Mouse (Mus musculus) thymus, postnatal 14 days (tissue): Measurements from ENCODE around the gene Olfr1274-ps.
"Not testable (repeated sequence)": the region's sequence is repeated elsewhere in the genome, so short reads cannot be mapped to it uniquely, and the experiment has no call there.

Experiments
- DNase-seq: peaks from one replicate; pipeline ENCODE4 v3.0.0; 2021

Gene Olfr1274-ps

DNA sequence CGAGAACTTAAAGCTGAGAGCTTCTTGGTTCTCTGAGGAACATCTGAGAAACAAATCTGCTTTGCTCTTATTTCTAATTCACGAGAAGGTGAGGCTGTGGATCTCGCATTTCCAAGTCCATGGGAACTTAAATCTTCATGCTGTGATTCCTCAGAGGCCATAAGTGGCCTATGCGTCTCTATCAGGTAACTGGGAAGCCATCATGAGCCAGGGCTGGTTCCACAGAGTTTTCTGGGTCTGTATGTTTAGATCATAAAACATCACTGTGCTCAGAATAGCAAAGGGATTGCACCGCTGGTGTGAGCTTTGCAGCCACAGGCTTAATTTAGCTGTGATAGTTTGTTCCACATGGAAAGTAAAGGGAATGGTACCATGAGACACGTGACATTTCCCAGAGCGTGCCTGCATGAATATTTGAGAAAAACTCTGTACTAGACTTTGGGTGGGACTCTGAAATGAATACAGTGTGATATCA lies at the start of gene Olfr1274-ps:
Olfr1274-ps (plus strand) TSS at position 51 of the 475 bp plus-strand sequence.
- DNase-seq = not testable (repeated sequence)

- not testable (repeated sequence) for DNase-seq
Measured at GRCm38 (mm10) chr2:90351047-90351446, 47.4 kb upstream of the Olfr1274-ps start.

- not testable (repeated sequence) for DNase-seq
Measured at GRCm38 (mm10) chr2:90351540-90351939, 46.9 kb upstream of the Olfr1274-ps start.

GRCm38 (mm10) chr2:90359229-90359628 lies 39.3 kb upstream of the Olfr1274-ps start:
- DNase-seq = not testable (repeated sequence)

- not testable (repeated sequence) for DNase-seq
Measured at GRCm38 (mm10) chr2:90360199-90360598, 38.3 kb upstream of the Olfr1274-ps start.

GRCm38 (mm10) chr2:90414110-90414821 lies 15.8 kb downstream of the Olfr1274-ps start:
- not testable (repeated sequence) for DNase-seq

DNA sequence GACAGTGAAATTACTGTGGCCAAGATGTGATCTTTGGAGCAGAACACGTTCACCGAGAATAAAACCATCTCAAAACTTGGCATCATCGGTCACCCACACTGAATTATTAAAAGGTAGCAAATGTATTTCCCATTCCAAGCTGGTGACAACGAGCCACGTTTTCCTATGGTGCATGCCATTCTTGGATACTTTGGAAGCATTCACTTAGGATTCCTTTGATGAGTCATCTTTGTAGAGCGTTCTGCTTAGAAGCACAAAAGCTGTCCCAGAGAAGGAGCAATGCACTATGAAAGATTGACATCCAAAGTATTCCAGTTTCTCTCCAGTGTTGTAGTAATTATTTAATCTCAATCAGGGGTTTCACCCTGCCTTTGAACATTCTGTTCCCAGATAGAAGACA lies 23.8 kb downstream of the Olfr1274-ps start:
- DNase-seq = not testable (repeated sequence)

DNA sequence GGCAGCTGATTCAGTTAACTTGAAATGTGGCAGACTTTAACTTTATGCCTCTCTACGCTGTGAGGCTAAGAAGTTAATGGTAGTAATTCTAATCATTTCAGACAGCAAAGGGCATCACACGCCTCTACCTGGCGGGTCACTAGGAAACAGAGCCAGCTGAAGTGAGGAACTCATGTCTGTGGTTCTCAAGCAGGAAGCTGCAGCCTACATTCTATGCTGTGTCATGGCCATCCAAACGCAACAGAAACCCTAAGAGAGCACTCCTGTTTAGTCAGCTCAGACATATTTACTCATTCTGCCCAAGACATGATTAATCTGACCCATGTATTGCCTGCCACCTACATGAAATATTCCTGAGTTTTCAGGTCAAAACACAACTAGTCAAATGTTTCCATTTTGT lies 26.5 kb downstream of the Olfr1274-ps start:
- not testable (repeated sequence) for DNase-seq

GRCm38 (mm10) chr2:90428988-90429717 lies 30.7 kb downstream of the Olfr1274-ps start:
- DNase-seq = not testable (repeated sequence)

DNA sequence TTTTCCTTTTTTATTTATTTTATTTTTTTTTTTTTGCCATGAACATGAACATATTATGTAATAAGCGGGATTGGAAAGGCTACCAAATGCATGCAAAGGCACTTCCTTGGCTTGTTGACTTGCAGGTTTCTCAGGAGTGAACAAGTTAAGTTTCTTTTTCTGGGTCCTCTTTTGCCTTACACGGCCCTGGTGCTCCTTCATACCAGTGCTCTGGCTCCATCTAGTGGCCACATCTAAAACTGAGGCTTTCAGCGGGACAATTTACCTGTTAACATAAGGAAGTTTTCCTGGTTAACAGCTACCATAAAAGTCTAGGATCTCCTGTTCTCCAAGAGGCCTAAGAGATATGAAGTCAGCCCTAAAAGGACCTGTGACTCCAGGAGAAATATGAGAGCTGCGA lies 31.3 kb downstream of the Olfr1274-ps start:
- not testable (repeated sequence) for DNase-seq

DNA sequence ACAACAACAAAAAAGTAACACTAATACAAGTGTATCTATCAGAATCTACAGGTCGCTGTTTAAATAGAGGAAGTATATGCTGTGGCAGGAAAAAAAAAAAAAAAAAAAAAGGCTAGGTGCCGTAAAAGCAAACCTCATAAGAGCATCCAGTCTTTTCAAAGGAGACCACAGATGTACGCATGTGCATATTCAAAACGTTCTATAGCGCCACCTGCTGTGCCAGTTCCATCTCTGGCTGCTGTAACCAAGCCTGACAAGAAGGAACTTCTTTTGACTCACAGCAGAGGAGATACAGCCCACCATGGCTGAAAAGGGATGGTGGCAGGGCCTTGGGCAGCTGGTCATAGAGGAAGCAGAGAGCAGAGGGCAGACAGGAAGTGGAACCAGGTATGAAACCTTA lies 39.0 kb downstream of the Olfr1274-ps start:
- not testable (repeated sequence) for DNase-seq

DNA sequence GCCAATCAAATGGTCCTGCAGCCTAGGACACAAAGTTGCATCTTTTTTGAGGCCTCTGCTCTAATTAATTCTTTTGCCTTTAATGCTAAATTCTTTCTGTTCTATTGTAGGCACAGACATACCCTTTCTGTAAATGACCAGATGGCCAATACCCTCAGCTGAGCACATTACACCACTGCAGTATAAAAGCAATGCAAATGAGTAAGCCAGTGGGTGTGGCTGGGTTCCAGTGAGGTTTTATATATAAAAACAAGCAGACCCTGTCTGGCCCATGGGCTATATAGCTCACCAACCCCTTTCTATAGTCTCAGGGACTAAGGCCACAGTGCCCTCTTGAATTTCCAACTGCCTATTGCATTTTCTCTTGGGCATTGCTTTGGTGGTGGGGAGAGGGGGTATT lies 41.7 kb downstream of the Olfr1274-ps start:
- DNase-seq = not testable (repeated sequence)

GRCm38 (mm10) chr2:90441811-90442210 lies 43.3 kb downstream of the Olfr1274-ps start:
- not testable (repeated sequence) for DNase-seq

GRCm38 (mm10) chr2:90443811-90444210 lies 45.3 kb downstream of the Olfr1274-ps start:
- no peak for DNase-seq

DNA sequence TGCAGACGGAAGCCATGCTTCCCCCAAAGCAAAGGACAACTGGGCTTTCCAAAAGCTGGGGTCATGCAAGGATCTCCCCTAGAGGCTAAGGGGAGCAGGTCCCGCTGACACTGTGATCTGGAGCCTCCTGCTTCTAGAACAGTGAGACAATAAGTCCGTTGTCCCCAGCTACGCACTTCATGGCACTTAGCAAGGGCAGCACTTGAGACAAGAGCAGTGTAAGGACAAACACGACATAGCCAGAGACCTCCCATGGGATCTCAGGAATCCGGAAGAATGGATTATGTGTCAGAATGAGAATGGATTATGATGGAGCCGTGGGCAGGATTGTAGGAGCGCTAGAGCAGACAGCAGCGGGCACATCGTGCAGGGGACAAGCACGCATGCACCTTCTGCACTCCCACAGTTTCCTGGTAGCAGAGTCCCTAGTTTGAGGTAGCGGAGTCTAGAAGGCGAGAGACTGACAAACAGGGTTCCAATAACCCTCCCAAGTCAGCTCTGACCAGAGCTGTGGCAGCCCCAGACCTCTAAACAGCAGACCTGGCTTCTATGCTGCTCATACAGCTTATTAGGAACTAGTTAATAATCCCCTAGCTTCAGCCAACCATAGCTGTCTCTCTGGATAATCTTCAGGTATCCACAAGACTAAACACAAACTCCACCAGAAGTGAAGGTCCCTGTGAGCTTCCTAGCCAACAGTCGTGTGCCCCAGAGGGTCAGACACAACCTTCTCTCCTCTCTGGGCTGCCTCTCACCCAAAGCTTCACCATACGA lies 50.7 kb downstream of the Olfr1274-ps start:
- no peak for DNase-seq

GRCm38 (mm10) chr2:90452380-90452779 lies 53.9 kb downstream of the Olfr1274-ps start:
- DNase-seq = no peak
